ENCODE assay signal across 8 mouse cellular contexts in the genomic region with DNA sequence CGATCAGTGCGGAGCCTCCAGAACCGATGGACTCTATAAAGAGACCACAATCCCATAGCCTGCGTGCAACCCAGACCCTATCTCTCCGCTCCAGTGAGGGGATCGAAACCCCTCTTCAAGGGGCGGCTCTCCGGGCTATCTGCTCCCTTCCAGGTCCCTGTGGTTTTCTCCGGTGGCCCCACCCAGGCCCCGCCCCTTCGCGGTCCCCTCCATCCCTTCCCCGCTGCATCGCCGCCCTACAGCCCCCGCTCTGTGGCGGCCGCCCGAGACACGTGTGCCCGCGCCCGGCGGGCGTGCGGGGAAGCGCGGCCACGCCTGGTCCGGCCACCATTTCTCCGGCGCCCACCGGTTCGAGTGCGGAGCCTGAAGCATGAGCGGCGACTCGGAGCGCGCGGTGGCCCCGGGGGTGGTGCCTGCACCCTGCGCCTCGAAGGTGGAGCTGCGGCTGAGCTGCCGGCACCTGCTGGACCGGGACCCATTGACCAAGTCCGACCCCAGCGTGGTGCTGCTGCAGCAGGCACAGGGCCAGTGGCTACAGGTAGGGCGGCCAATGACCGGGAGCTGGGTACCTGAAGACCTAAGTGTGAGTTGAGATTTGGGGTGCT. TPM values are rescaled to one million over a fixed set of nuclear protein-coding genes. Genes with fewer than 3 reads are reported as not detected.
DNase-seq lines count a peak whose midpoint lies in the region; ATAC-seq lines count a peak whose summit lies in the region.

A gene (plus strand): TSS at position 248 of the 605 bp plus-strand sequence.

- no peaks in the 10 kb centered on the region; the same call in 1 of the 2 replicates for H3K9me3 ChIP-seq in erythroblast, embryonic 14.5 days (ENCODE audit: control insufficient read depth, low read length)
- H3K9me3 ChIP-seq in liver, embryonic 15.5 days (replicated peaks): no peaks in the 10 kb centered on the region

- no peaks in the 10 kb centered on the region for H3K36me3 ChIP-seq in erythroblast, embryonic 14.5 days (ENCODE audit: control insufficient read depth)
- no peaks in the 10 kb centered on the region for H3K36me3 ChIP-seq in liver, embryonic 15.5 days (replicated peaks)

- WGBS in liver, embryonic 15.5 days (ENCODE audit: insufficient replicate concordance): under 1% methylated on average over 51 of the region's 51 CpGs

- H3K4me1 ChIP-seq in erythroblast, embryonic 14.5 days (ENCODE audit: control insufficient read depth): peaks cover 46% of the 10 kb centered on the region
- H3K4me1 ChIP-seq in liver, embryonic 15.5 days (replicated peaks): peaks cover 47% of the 10 kb centered on the region

- H3K4me2 ChIP-seq in liver, embryonic 15.5 days: peak within 1 kb of the TSS; percentile 87

- H3K27me3 ChIP-seq in erythroblast, embryonic 14.5 days (ENCODE audit: control insufficient read depth): peaks cover 52% of the 10 kb centered on the region
- H3K27me3 ChIP-seq in liver, embryonic 15.5 days: peaks cover 59% of the 10 kb centered on the region

- DNase-seq in right cerebral cortex, postnatal 14 days: peak; percentile 40
- no peak for DNase-seq in right cerebral cortex, adult 2 months (ENCODE audit: low spot score in 2 of 2)
- DNase-seq in c-Kit-positive CD71-positive TER-119-positive erythroid progenitor cells, embryonic 14.5 days (ENCODE audit: low spot score): no peak
- DNase-seq in adipocyte (ENCODE audit: low spot score): no peak

- no peak within 1 kb of the TSS for H3K27ac ChIP-seq in liver, embryonic 15.5 days (replicated peaks)

- no peak for ATAC-seq in erythroblast, adult 5-6 weeks (replicated peaks; ENCODE audit: low FRiP score, poor library complexity, severe bottlenecking)
- ATAC-seq in inflammation-experienced regulatory T-cells, adult 6 months: peak; percentile 27
- ATAC-seq in liver, embryonic 15.5 days (ENCODE audit: insufficient read depth): peak; percentile 63

- peak within 1 kb of the TSS; percentile 53 for H3K4me3 ChIP-seq in erythroblast, embryonic 14.5 days (replicated peaks)
- peak within 1 kb of the TSS; percentile 54 for H3K4me3 ChIP-seq in liver, embryonic 15.5 days (replicated peaks)

- peak within 1 kb of the TSS; percentile 25; the same call in 1 of the 2 replicates for H3K9ac ChIP-seq in liver, embryonic 15.5 days

RNA-seq across cellular contexts. Expression of the gene that starts here (rescaled TPM):
- polyA plus RNA-seq in erythroblast, embryonic 14.5 days (2012): 0.07 and 0.08 TPM in 2 replicates
- not detected in 2 replicates for total RNA-seq in erythroblast, adult 5-6 weeks (2015; ENCODE audit: low replicate concordance)
- not detected in 2 replicates for total RNA-seq in erythroblast, adult 5-6 weeks (2017; ENCODE audit: low replicate concordance)
- 10 to 100 TPM in 1 of 3 experiments, 1 to 10 TPM in 2; 1.2 to 13.6 (median 6.6) TPM for polyA plus RNA-seq in inflammation-experienced regulatory T-cells, adult 6 months (2017; shearing (Covaris generic))
- 0.30 and 0.45 TPM in 2 replicates for polyA plus RNA-seq in liver, embryonic 15.5 days (2015; fragmentation: Nextera tagmentation; extraction: Ambion mirVana)

Comparison
In these comparisons a context has a peak if more than half of its experiments do, and no peak if none do; other contexts are left out.
1. Peak in ATAC-seq, H3K4me3 ChIP-seq, H3K9ac ChIP-seq and H3K4me2 ChIP-seq in liver, embryonic 15.5 days; RNA of the gene not detected or under 1 TPM.